Mouse (Mus musculus) frontal cortex, adult (tissue): ENCODE measurements around the gene Lrp2.

ENCODE experiments used
- ATAC-seq: cut with Nextera tagmentation; 2 replicates; pipeline ENCODE4 v1.9.2; 2017; ENCODE audit warnings: mild to moderate bottlenecking, moderate library complexity, mixed read lengths; ENCODE audit not compliant: low TSS enrichment

Gene Lrp2

DNA sequence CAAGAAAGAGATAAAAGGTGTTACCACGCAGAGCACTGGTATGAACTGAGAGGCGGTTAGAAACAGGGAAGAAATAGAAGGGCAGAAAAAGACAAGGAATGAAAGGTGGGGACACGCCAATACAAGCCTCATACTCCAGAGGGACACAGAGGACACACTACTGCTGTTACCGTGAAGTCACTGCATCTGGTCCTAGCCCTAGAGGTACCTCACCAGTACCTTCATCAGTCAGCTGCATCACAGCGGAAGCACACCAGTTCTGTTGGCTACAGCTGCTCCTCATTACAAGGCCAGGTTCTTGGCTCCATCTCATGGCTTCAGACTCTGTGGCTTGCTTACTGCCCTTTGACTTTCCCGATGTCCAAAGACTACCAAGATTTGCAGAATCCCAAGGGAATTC is 184.0 kb downstream of the Lrp2 start:
- ATAC-seq, result no peak

DNA sequence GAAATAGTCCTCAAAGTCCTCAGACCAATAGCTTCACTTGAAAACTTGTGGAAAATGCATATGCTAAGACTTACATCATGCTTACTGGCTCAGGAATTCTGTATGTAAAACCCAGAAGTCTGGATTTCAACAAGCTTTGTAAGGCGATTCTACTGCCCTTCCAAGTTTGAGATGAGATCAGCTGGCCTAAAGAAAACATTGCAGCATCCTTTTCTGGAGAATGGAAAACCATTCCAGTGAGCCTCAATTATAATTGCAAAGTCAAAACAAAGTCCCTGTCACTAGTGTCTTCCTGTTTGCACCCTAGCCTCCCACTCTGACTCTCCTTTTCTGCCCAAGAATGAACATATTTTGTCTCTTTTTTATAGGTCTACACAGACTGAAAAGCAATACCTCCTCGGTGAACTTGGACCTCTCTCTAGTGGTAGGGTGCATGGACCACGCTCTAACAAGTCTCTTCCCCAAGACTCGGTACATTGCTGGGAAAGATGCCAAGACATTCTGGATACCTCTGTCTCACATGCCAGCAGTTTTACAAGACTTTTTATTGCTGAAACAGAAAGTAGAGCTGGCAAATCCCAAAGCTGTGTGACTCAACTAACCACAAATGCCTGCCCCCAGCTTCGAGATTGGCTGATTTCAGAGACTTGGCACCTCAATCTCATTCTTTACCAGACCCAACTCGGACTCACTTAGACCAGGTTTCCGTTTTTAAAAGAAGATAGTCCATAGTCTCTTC is 184.8 kb downstream of the Lrp2 start:
- peak; percentile 72 for ATAC-seq

- no peak for ATAC-seq
Measured at GRCm38 (mm10) chr2:69396760-69397435, 189.0 kb downstream of the Lrp2 start.

DNA sequence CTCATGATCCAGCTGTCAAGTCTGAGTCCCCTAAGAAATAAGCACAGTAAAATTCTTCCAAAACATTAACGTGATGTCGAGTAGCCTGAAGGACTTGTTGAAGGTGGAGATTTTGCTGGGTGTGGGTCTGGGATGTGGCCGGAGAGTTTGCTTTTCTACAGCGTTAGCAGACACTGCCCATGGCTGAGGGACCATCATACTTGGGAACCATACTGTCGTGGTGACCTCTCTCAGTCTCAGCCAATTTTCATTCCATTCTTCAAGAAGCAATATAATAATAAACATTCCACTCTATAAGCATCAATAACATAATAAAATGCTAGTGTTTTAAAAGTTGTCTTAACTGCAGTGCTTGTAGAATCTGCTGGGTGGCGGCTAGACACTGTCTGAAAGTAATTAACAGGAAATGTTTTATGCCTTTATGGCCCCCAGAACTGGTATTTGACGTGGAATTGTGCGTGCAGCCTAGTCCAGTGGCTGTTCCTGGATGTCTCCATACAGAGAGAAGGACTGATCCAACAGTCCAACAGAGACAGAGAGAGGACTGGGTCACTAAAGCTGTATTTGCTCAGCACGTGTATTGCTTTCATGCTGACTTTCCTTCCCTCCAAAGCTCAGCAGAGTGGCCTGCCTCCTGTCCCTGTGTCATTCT is 190.1 kb downstream of the Lrp2 start:
- ATAC-seq, result no peak

- no peak for ATAC-seq
Measured at GRCm38 (mm10) chr2:69393947-69394346, 191.9 kb downstream of the Lrp2 start.

- no peak for ATAC-seq
Measured at GRCm38 (mm10) chr2:69386118-69386871, 199.6 kb downstream of the Lrp2 start.

- ATAC-seq, result no peak
Measured at GRCm38 (mm10) chr2:69382838-69383237, 203.0 kb downstream of the Lrp2 start.

GRCm38 (mm10) chr2:69381740-69382139 is 204.1 kb downstream of the Lrp2 start:
- ATAC-seq, result no peak

- peak; percentile 74; the same call in 1 of the 2 replicates for ATAC-seq
Measured at GRCm38 (mm10) chr2:69380281-69380680, 205.6 kb downstream of the Lrp2 start, which contains the start of gene Dhrs9. Dhrs9 (plus strand) TSS chr2:69380445.

DNA sequence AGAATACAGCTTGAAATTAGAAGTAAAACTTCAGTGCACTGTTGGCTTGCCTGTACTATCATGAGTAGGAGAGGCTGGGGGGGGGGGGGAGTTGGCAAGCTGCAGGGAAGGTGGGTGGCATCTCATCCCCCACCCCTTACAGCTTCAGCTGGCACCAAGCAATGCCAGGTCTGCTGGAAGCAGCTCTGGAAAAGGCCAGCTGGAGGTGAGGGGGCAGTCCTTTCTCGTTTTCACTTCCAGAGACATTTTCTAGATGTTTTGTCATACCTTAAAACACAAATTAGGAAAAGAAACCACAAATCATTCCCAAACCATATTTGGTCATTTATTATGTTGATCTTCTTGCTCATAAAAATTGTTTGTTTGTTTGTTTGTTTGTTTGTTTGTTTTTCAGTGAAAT is 206.1 kb downstream of the Lrp2 start:
- ATAC-seq, result 0 out of 2 replicates have a peak, but pooled peaks have one; percentile 41

GRCm38 (mm10) chr2:69376780-69377179 is 209.1 kb downstream of the Lrp2 start:
- no peak for ATAC-seq
